Mouse (Mus musculus) CH12.LX (cell line): ENCODE data around the gene Ncoa3.

ENCODE experiments used
- CTCF ChIP-seq, 2 experiments: IDR thresholded peaks in 1 of 2; conservative IDR thresholded peaks in 1 of 2; 2 replicates each; pipeline ENCODE4 v1.5.1; 2011 to 2012; ENCODE audit warnings: low read depth in 2 of 2, low read length in 2 of 2, improper control_type of control experiment in 1 of 2, inconsistent platforms in 1 of 2, mild to moderate bottlenecking in 1 of 2, moderate library complexity in 1 of 2
- ELF1 ChIP-seq: IDR thresholded peaks from 2 replicates; pipeline ENCODE4 v1.6.1; 2014; ENCODE audit warnings: low read depth, mild to moderate bottlenecking, inconsistent platforms, low read length, improper control_type of control experiment
- EP300 ChIP-seq: IDR thresholded peaks from 2 replicates; pipeline ENCODE4 v1.6.1; 2011; ENCODE audit warnings: low read length, improper control_type of control experiment
- MAFK ChIP-seq: IDR thresholded peaks from 2 replicates; pipeline ENCODE4 v1.6.1; 2011; ENCODE audit warnings: low read length, improper control_type of control experiment; ENCODE audit not compliant: insufficient replicate concordance
- MAX ChIP-seq: IDR thresholded peaks from 2 replicates; pipeline ENCODE4 v1.6.1; 2011; ENCODE audit warnings: low read length, improper control_type of control experiment
- MAZ ChIP-seq: IDR thresholded peaks from 2 replicates; pipeline ENCODE4 v1.6.1; 2012; ENCODE audit warnings: low read depth, mild to moderate bottlenecking, inconsistent platforms, low read length, improper control_type of control experiment, moderate library complexity
- MEF2A ChIP-seq: IDR thresholded peaks from 2 replicates; pipeline ENCODE4 v1.6.1; 2014; ENCODE audit warnings: low read depth, mild to moderate bottlenecking, inconsistent platforms, low read length, improper control_type of control experiment, borderline replicate concordance
- NELFE ChIP-seq: IDR thresholded peaks from 2 replicates; pipeline ENCODE4 v1.6.1; 2011; ENCODE audit warnings: low read depth, low read length, improper control_type of control experiment
- POLR2A ChIP-seq: IDR thresholded peaks from 2 replicates; pipeline ENCODE4 v1.6.1; 2011; ENCODE audit warnings: low read depth, mild to moderate bottlenecking, improper control_type of control experiment, low read length
- RCOR1 ChIP-seq: conservative IDR thresholded peaks from 2 replicates; pipeline ENCODE4 v1.6.1; 2012; ENCODE audit warnings: low read depth, mild to moderate bottlenecking, inconsistent platforms, low read length, improper control_type of control experiment
- TBP ChIP-seq: conservative IDR thresholded peaks from 2 replicates; pipeline ENCODE4 v1.6.1; 2011; ENCODE audit warnings: low read depth, low read length, improper control_type of control experiment
- ZMIZ1 ChIP-seq: IDR thresholded peaks from 2 replicates; pipeline ENCODE4 v1.6.1; 2012; ENCODE audit warnings: low read depth, mild to moderate bottlenecking, inconsistent platforms, low read length, improper control_type of control experiment

DNA sequence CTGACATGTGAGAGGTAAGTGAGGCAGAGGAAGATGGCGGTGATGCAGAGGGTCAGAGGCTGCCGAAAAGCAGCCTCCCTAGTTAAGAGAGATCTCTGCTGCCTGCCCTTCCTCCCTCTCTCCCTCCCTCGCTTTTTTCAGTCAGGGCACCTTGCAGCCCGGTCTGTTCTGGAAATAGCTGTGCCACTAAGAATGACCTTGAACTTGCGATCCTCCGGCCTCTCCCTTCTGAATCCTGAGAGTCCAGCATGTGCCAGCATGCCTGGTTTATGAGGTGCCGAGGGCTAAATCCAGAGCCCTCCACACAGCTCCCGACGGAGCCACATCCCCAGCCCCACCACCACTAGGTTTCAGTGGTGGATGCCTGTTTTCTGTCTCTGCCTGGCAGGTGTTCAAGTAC, 113.5 kb downstream of the Ncoa3 start:
- TF ChIP-seq CTCF (conservative IDR thresholded peaks at IDR 0.05 in 1 of 2, IDR thresholded peaks at IDR 0.05 in 1 of 2; ENCODE audit: low read depth in 2 of 2, low read length in 2 of 2) (no peak), MAFK (no peak), MAZ (no peak), POLR2A (no peak), TBP (no peak), NELFE (no peak), ZMIZ1 (no peak), EP300 (no peak), RCOR1 (no peak), ELF1 (no peak), MAX (no peak), MEF2A (no peak)
